Mouse (Mus musculus) urinary bladder, postnatal 4 days (tissue): Measurements from ENCODE around the gene Lman1l.

Source experiments
- DNase-seq, 2 experiments: peaks; one replicate each; pipeline ENCODE4 v3.0.0; 2021 to 2022; ENCODE audit warnings: low spot score in 2 of 2

Lman1l gene

DNA sequence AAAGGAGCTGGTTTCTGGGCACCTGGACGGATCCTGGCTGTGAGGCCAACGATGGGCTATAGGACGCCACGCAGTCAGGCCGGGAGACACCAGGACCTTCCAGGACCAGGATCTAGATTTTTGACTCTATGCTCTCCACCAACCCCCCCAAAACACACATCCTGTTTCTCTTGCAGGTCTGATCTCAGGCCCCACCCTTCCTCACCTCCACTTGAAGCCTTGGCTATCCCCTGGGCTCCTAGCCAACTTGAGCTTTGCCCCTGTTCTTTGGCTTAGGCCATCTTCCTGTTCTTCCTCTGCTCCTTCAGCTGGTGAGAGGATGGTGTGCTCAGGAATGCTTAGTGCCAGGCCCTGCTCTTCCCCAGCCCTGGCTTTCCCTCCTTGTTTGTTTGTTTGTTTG lies at the start of gene Lman1l:
Lman1l (minus strand) TSS at position 101 of the 400 bp plus-strand sequence.
- DNase-seq = no peak

- no peak for DNase-seq
These were observed 49.0 kb upstream of the Lman1l start for GRCm38 (mm10) chr9:57669566-57669965.

GRCm38 (mm10) chr9:57668277-57668676 lies 47.7 kb upstream of the Lman1l start:
- no peak for DNase-seq

DNA sequence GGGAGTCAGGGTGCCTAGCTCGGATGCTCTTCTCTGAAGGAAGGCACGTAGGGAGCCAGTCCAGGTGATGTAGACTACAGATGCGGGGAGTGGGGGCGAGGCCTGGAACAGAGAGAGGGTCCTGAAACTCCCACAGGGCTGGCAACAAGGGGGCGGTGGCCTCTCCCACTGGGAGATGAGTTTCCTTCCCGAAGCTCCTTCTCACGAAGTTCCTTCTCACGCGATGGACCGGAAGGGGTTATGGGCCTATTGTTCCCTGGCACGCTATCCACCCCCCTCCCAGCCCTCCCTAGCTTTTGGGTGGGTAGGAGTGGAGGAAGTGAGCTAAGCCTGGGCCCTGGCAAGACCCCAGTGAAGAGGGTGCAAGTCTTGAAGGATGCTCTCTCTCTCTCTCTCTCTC lies 47.2 kb upstream of the Lman1l start:
- no peak for DNase-seq

GRCm38 (mm10) chr9:57667136-57667535 lies 46.6 kb upstream of the Lman1l start:
- DNase-seq = no peak

- DNase-seq = no peak
These were observed 46.0 kb upstream of the Lman1l start for GRCm38 (mm10) chr9:57666536-57666935.

DNA sequence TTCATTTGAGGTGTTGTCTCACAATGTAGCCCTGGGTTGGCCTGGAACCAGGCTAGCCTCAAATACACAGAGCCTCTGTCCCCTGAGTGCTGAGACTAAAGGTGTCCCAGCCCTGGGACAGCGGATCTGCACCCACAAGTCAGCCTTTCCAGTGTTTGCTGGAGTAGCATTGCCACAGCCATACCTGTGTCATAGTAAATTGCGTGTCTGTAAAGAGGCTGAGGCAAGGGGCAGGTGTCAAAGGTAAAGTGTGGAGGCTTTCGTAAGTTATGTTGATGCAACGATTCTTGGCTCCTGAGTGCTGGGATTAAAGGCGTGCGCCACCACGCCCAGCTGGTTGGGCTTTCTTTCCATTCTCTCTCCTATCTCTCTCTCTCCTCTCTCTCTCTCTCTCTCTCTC lies 44.0 kb upstream of the Lman1l start:
- DNase-seq = no peak

GRCm38 (mm10) chr9:57661552-57661951 lies 41.0 kb upstream of the Lman1l start:
- no peak for DNase-seq

GRCm38 (mm10) chr9:57660501-57660900 lies 39.9 kb upstream of the Lman1l start:
- no peak for DNase-seq

DNA sequence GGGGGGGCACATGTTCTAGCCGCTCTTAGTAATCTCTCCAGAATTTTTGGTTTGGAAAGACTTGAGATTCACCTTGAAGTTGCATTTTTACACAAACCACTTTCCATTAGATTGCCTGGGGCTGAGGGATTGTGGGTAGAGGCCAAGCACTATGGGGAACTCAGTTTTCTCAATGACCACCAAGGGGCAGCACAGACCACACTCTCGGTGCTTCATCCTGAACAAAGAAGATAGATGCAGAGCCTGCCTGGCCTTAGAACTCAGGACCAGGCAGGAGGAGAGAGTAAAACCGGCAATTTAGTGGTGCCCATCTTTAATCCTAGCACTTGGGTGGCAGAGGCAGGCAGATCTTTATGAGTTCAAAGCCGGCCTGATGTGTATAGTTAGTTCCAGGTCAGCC lies 39.2 kb upstream of the Lman1l start:
- peak in 1 of 2 experiments; percentile 51 for DNase-seq

DNA sequence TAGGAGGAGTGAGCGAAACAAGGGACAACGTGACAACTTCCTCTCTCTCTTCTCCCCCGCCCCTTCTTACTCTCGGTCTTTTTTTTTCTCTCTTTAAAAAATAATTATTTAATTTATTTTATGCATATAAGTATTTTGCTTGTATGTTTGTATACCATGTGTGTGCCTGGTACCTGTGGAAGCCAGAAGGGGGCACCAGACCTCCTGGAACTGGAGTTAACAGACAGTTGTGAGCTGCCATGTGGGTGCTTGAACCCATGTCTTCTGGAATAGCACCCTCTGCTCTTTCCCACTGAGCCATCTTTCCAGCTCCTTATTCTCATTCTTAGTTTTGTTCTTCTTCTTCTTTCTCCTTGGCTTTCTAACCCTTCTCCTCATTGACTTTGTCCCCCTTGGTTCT lies 38.4 kb upstream of the Lman1l start:
- no peak for DNase-seq

GRCm38 (mm10) chr9:57657843-57658242 lies 37.3 kb upstream of the Lman1l start:
- no peak for DNase-seq

- no peak for DNase-seq
These were observed 36.2 kb upstream of the Lman1l start for GRCm38 (mm10) chr9:57656631-57657350.

- peak; percentile 86 to 97 for DNase-seq
These were observed 35.2 kb upstream of the Lman1l start for GRCm38 (mm10) chr9:57655749-57656148.

- no peak for DNase-seq
These were observed 34.4 kb upstream of the Lman1l start for GRCm38 (mm10) chr9:57654966-57655365.

GRCm38 (mm10) chr9:57653283-57653682 lies 32.7 kb upstream of the Lman1l start, which contains the start of gene Csk:
TSS of gene Csk (minus strand) at chr9:57653631.
- DNase-seq = no peak

- DNase-seq = no peak
These were observed 32.3 kb upstream of the Lman1l start for GRCm38 (mm10) chr9:57652855-57653254.

DNA sequence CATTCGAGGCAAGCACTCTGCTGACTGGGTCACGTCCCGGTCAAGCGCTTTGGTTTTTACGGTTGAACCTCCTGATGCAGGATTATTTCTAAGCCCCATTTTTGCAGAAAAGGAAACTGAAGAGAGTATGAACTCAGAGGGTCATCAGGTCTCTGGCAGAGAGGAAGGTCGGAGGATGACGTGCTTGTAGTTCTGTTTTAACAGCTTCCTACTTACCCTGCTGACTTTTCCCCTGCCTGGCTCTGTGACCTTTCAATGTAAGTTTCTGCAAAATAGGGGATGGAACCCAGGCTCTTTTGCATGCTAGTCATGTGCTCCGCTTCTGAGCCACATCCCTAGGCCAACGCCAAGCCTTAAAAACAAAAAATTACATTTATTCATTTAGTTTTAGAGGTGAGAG lies 31.8 kb upstream of the Lman1l start:
- DNase-seq = no peak

DNA sequence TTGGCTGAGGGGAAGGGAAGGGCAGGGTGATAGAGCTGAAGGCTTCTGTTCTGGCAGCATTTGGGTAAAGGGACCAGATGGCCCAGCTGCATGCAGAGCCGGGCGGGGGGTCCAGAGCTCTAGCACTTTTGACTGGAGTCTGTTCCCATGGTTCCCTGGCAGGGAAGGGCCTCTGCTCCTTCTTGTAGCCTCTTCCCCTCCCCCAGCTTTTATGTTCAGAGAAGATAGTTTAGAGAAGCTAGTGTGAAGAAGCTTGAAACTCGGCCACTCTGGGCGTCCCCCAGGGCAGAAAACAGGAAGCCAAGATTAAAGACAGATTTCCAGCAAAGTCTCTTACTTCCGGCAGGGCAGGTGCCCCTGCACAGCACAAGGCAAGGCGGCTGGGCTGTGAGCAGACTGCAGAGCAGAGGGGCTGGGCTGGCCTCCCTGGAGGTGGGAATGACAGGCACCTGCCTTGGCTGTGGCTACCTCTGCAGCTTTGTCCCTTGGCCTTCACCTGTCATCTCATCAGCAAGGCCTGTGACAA lies 30.3 kb upstream of the Lman1l start:
- DNase-seq = no peak

- no peak for DNase-seq
These were observed 29.7 kb upstream of the Lman1l start for GRCm38 (mm10) chr9:57650130-57650785.

GRCm38 (mm10) chr9:57647286-57648108 lies 26.9 kb upstream of the Lman1l start:
- no peak for DNase-seq

DNA sequence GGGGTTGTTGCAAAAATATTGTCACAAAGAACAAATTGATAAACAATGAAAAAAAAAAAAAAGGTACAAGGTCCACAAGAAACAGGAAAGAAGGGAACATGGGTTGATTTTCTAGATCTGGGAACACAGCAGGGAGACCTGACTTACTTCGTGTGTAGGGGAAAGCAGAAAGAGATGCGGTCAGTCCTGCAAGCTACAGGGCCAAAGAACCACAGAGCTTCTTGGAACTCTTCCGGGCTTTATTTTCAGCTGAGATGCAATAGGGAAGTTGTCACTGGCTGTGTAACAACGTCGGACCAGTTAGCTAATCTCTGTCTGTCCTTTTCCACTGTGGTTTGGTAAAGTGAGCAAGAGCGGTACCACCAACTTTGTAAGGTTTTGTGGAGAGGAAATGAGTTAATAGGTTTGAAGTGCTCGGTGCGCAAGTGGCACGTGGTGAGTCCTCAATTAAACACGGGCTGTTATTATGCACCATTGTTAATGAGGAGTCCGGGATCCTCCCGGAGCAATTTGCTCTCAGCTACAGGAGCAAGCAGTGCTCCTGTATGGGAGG lies 26.1 kb upstream of the Lman1l start:
- DNase-seq = no peak
